Mouse (Mus musculus) kidney, embryonic 15.5 days (tissue): ENCODE results near the gene Vps51. TPM values are rescaled to one million over a fixed set of nuclear protein-coding genes. Genes with fewer than 3 reads are reported as not detected.

ENCODE experiments used
- ATAC-seq: fragments of 200-750 bp; cut with Nextera tagmentation; replicated peaks from 2 replicates; pipeline ENCODE4 v1.8.0; 2017; ENCODE audit warnings: moderate TSS enrichment; ENCODE audit not compliant: low FRiP score
- H3K27ac ChIP-seq: fragments of 300-500 bp; sonication (generic); 2 replicates; pipeline ENCODE4 v1.5.1; 2015; ENCODE audit warnings: mild to moderate bottlenecking, inconsistent platforms
- H3K27me3 ChIP-seq: fragments of 300-500 bp; sonication (generic); 2 replicates; pipeline ENCODE4 v1.6.1; 2015; ENCODE audit warnings: inconsistent platforms
- H3K36me3 ChIP-seq: fragments of 300-500 bp; sonication (generic); 2 replicates; pipeline ENCODE4 v1.6.1; 2015; ENCODE audit warnings: inconsistent platforms
- H3K4me1 ChIP-seq: fragments of 300-500 bp; sonication (generic); 2 replicates; pipeline ENCODE4 v1.6.1; 2015; ENCODE audit warnings: inconsistent platforms
- H3K4me2 ChIP-seq: fragments of 300-500 bp; sonication (generic); 2 replicates; pipeline ENCODE4 v1.6.1; 2015; ENCODE audit warnings: moderate library complexity, mild to moderate bottlenecking, inconsistent platforms
- H3K4me3 ChIP-seq: fragments of 300-500 bp; sonication (generic); replicated peaks from 2 replicates; pipeline ENCODE4 v1.5.1; 2015; ENCODE audit warnings: mild to moderate bottlenecking, inconsistent platforms
- H3K9ac ChIP-seq: fragments of 300-500 bp; sonication (generic); 2 replicates; pipeline ENCODE4 v1.6.1; 2015; ENCODE audit warnings: mild to moderate bottlenecking, inconsistent platforms
- H3K9me3 ChIP-seq: fragments of 300-500 bp; sonication (generic); replicated peaks from 2 replicates; pipeline ENCODE4 v1.6.1; 2016; ENCODE audit warnings: inconsistent platforms
- WGBS: fragments of 180-500 bp; shearing (Covaris S2); methylation state at CpG from one replicate; pipeline ENCODE4 v1.1.7; 2015; ENCODE audit warnings: mixed read lengths; 5-methylcytosine and 5-hydroxymethylcytosine counted together
- polyA plus RNA-seq: library from polyadenylated mRNA; unstranded; fragments of >200 nt; fragmentation: Nextera tagmentation; extraction: Ambion mirVana; gene quantifications from 2 replicates; pipeline ENCODE4 v1.2.1, GENCODE M21; 2015

Gene Vps51
- polyA plus RNA-seq, 1 experiment from 2014 or later: 78.5 TPM

GRCm38 (mm10) chr19:6070571-6071250 lies 6.3 kb downstream of the Vps51 start:
- Histone ChIP-seq H3K9me3 (no peaks in the 10 kb centered on the region), H3K27ac (no peak overlapping the region), H3K27me3 (no peaks in the 10 kb centered on the region), H3K4me2 (no peak overlapping the region), H3K9ac (no peak overlapping the region), H3K4me3 (no peak overlapping the region), H3K4me1 (peaks cover 40% of the 10 kb centered on the region), H3K36me3 (peaks cover 60% of the 10 kb centered on the region)
- 90% methylated on average over 31 of the region's 31 CpGs for WGBS
- ATAC-seq: no peak

- no peak overlapping the region for H3K4me2 ChIP-seq
- H3K36me3 ChIP-seq: peaks cover 55% of the 10 kb centered on the region
- H3K9ac ChIP-seq: no peak overlapping the region
- H3K27me3 ChIP-seq: no peaks in the 10 kb centered on the region
- WGBS: 89% methylated on average over 10 of the region's 10 CpGs
- H3K9me3 ChIP-seq: no peaks in the 10 kb centered on the region
- peaks cover 31% of the 10 kb centered on the region for H3K4me1 ChIP-seq
- no peak for ATAC-seq
- no peak overlapping the region for H3K27ac ChIP-seq
- H3K4me3 ChIP-seq: no peak overlapping the region
These were observed 7.2 kb downstream of the Vps51 start for GRCm38 (mm10) chr19:6069851-6070250.

GRCm38 (mm10) chr19:6068951-6069350 lies 8.1 kb downstream of the Vps51 start:
- Histone ChIP-seq H3K4me2 (no peak overlapping the region), H3K9ac (no peak overlapping the region), H3K27me3 (no peaks in the 10 kb centered on the region), H3K27ac (no peak overlapping the region), H3K9me3 (no peaks in the 10 kb centered on the region), H3K4me3 (no peak overlapping the region), H3K36me3 (peaks cover 47% of the 10 kb centered on the region), H3K4me1 (peaks cover 29% of the 10 kb centered on the region)
- 77% methylated on average over 4 of the region's 4 CpGs for WGBS
- no peak for ATAC-seq

GRCm38 (mm10) chr19:6067724-6068415 lies 9.2 kb downstream of the Vps51 start, which contains the start of gene Tm7sf2:
Tm7sf2 (minus strand) TSS chr19:6068373.
- peaks cover 37% of the 10 kb centered on the region for H3K36me3 ChIP-seq
- H3K4me3 ChIP-seq: peak within 1 kb of the TSS; percentile 52
- WGBS: 7% methylated on average over 33 of the region's 33 CpGs

GRCm38 (mm10) chr19:6067011-6067723 lies 9.9 kb downstream of the Vps51 start:
- H3K4me3 ChIP-seq: peak overlapping the region; percentile 52
- WGBS: under 1% methylated on average over 30 of the region's 30 CpGs

More at GRCm38 (mm10) chr19:6067724-6068415, 9.2 kb downstream of the Vps51 start, which contains the start of gene Tm7sf2:
- ATAC-seq: peak; percentile 95
- Histone ChIP-seq H3K4me2 (peak within 1 kb of the TSS; percentile 95), H3K4me1 (peaks cover 36% of the 10 kb centered on the region), H3K27me3 (no peaks in the 10 kb centered on the region), H3K9me3 (no peaks in the 10 kb centered on the region), H3K9ac (peak within 1 kb of the TSS; percentile 61), H3K27ac (peak within 1 kb of the TSS; percentile 88)

GRCm38 (mm10) chr19:6066571-6066970 lies 10.5 kb downstream of the Vps51 start:
- Histone ChIP-seq H3K27ac (peak overlapping the region; percentile 88), H3K9ac (peak overlapping the region; percentile 61), H3K27me3 (no peaks in the 10 kb centered on the region), H3K36me3 (peaks cover 31% of the 10 kb centered on the region), H3K4me3 (peak overlapping the region; percentile 52), H3K9me3 (no peaks in the 10 kb centered on the region), H3K4me2 (peak overlapping the region; percentile 95), H3K4me1 (peaks cover 49% of the 10 kb centered on the region)
- WGBS: 35% methylated on average over 5 of the region's 5 CpGs
- no peak for ATAC-seq

More at GRCm38 (mm10) chr19:6067011-6067723, 9.9 kb downstream of the Vps51 start:
- Histone ChIP-seq H3K27ac (peak overlapping the region; percentile 88), H3K9ac (peak overlapping the region; percentile 61), H3K27me3 (no peaks in the 10 kb centered on the region), H3K4me1 (peaks cover 43% of the 10 kb centered on the region), H3K9me3 (no peaks in the 10 kb centered on the region), H3K36me3 (peaks cover 33% of the 10 kb centered on the region), H3K4me2 (peak overlapping the region; percentile 95)
- ATAC-seq: peak; percentile 66

- Histone ChIP-seq H3K27ac (no peak overlapping the region), H3K4me2 (peak overlapping the region; percentile 98), H3K9me3 (no peaks in the 10 kb centered on the region), H3K27me3 (no peaks in the 10 kb centered on the region), H3K4me3 (no peak overlapping the region; the same call in 1 of the 2 replicates), H3K36me3 (peaks cover 19% of the 10 kb centered on the region), H3K4me1 (peaks cover 58% of the 10 kb centered on the region), H3K9ac (no peak overlapping the region)
- no peak for ATAC-seq
- 90% methylated on average over 6 of the region's 6 CpGs for WGBS
These were observed 13.9 kb downstream of the Vps51 start for GRCm38 (mm10) chr19:6063081-6063480.

- Histone ChIP-seq H3K9me3 (no peaks in the 10 kb centered on the region), H3K4me1 (peaks cover 52% of the 10 kb centered on the region), H3K9ac (peak overlapping the region; percentile 94), H3K27ac (peak overlapping the region; percentile 95; the same call in 1 of the 2 replicates), H3K4me2 (peak overlapping the region; percentile 98), H3K27me3 (no peaks in the 10 kb centered on the region), H3K4me3 (peak overlapping the region; percentile 80), H3K36me3 (peaks cover 19% of the 10 kb centered on the region)
- WGBS: 47% methylated on average over 5 of the region's 5 CpGs
- ATAC-seq: no peak
These were observed 14.6 kb downstream of the Vps51 start for GRCm38 (mm10) chr19:6062418-6062817.

- Histone ChIP-seq H3K27ac (peak overlapping the region; percentile 95), H3K36me3 (peaks cover 19% of the 10 kb centered on the region), H3K9ac (peak overlapping the region; percentile 94), H3K4me2 (peak overlapping the region; percentile 98), H3K4me3 (peak overlapping the region; percentile 80), H3K9me3 (no peaks in the 10 kb centered on the region), H3K4me1 (peaks cover 48% of the 10 kb centered on the region), H3K27me3 (no peaks in the 10 kb centered on the region)
- ATAC-seq: peak; percentile 17; the same call in 1 of the 2 replicates
- WGBS: 2% methylated on average over 44 of the region's 44 CpGs
These were observed 15.3 kb downstream of the Vps51 start for GRCm38 (mm10) chr19:6061641-6062302.

- H3K4me1 ChIP-seq: peaks cover 48% of the 10 kb centered on the region
- peaks cover 19% of the 10 kb centered on the region for H3K36me3 ChIP-seq
- H3K27me3 ChIP-seq: no peaks in the 10 kb centered on the region
- no peaks in the 10 kb centered on the region for H3K9me3 ChIP-seq
- under 1% methylated on average over 58 of the region's 58 CpGs for WGBS
- peak within 1 kb of the TSS; percentile 80 for H3K4me3 ChIP-seq
- peak within 1 kb of the TSS; percentile 98 for H3K4me2 ChIP-seq
- H3K27ac ChIP-seq: peak within 1 kb of the TSS; percentile 95
- H3K9ac ChIP-seq: peak within 1 kb of the TSS; percentile 94
- ATAC-seq: peak; percentile 73
These were observed 16.0 kb downstream of the Vps51 start, which contains the start of gene Znhit2 for GRCm38 (mm10) chr19:6061021-6061533. Znhit2 (plus strand) TSS chr19:6061192.

- WGBS: 81% methylated on average over 5 of the region's 5 CpGs
These were observed 18.1 kb downstream of the Vps51 start for GRCm38 (mm10) chr19:6058966-6059365.

More at GRCm38 (mm10) chr19:6058966-6059365, 18.1 kb downstream of the Vps51 start:
- Histone ChIP-seq H3K9ac (peak overlapping the region; percentile 94; the same call in 1 of the 2 replicates), H3K4me3 (peak overlapping the region; percentile 95), H3K9me3 (no peaks in the 10 kb centered on the region), H3K27me3 (no peaks in the 10 kb centered on the region), H3K36me3 (peaks cover 38% of the 10 kb centered on the region), H3K27ac (0 out of 2 replicates have a peak overlapping the region, but pooled peaks have one; percentile 85), H3K4me1 (peaks cover 46% of the 10 kb centered on the region), H3K4me2 (peak overlapping the region; percentile 78)
- no peak for ATAC-seq
